Mouse (Mus musculus) limb, embryonic 12.5 days (tissue): ENCODE measurements at regions not wholly inside any gene's neighbourhood (a gene's known extent, or its start where the extent isn't known, plus 50 kb on each side); places are given as distances from the start of the nearest gene placed in this dataset.

Experiments used
- ATAC-seq: fragments of 200-750 bp; cut with Nextera tagmentation; 2 replicates; pipeline ENCODE4 v1.8.0; 2017; ENCODE audit warnings: low read depth, moderate TSS enrichment; ENCODE audit not compliant: insufficient number of reproducible peaks, insufficient read depth, low FRiP score, low TSS enrichment
- H3K27ac ChIP-seq: fragments of 300-500 bp; sonication (generic); 2 replicates; pipeline ENCODE4 v1.5.1; 2016; ENCODE audit warnings: mild to moderate bottlenecking, moderate library complexity
- H3K27me3 ChIP-seq: fragments of 300-500 bp; sonication (generic); 2 replicates; pipeline ENCODE4 v1.6.1; 2016; ENCODE audit warnings: mild to moderate bottlenecking, moderate library complexity
- H3K36me3 ChIP-seq: fragments of 300-500 bp; sonication (generic); 2 replicates; pipeline ENCODE4 v1.6.1; 2016; ENCODE audit warnings: mild to moderate bottlenecking, moderate library complexity
- H3K4me1 ChIP-seq: fragments of 300-500 bp; sonication (generic); replicated peaks from 2 replicates; pipeline ENCODE4 v1.6.1; 2016
- H3K4me2 ChIP-seq: fragments of 300-500 bp; sonication (generic); 2 replicates; pipeline ENCODE4 v1.6.1; 2016; ENCODE audit warnings: mild to moderate bottlenecking, moderate library complexity
- H3K4me3 ChIP-seq: fragments of 300-500 bp; sonication (generic); replicated peaks from 2 replicates; pipeline ENCODE4 v1.5.1; 2016; ENCODE audit warnings: mild to moderate bottlenecking
- H3K9ac ChIP-seq: fragments of 300-500 bp; sonication (generic); replicated peaks from 2 replicates; pipeline ENCODE4 v1.6.1; 2016; ENCODE audit warnings: mild to moderate bottlenecking, moderate library complexity
- H3K9me3 ChIP-seq: fragments of 300-500 bp; sonication (generic); 2 replicates; pipeline ENCODE4 v1.6.1; 2016; ENCODE audit warnings: mild to moderate bottlenecking, moderate library complexity
- WGBS: fragments of 180-500 bp; shearing (Covaris S2); methylation state at CpG from one replicate; pipeline ENCODE4 v1.1.7; 2016; 5-methylcytosine and 5-hydroxymethylcytosine counted together

DNA sequence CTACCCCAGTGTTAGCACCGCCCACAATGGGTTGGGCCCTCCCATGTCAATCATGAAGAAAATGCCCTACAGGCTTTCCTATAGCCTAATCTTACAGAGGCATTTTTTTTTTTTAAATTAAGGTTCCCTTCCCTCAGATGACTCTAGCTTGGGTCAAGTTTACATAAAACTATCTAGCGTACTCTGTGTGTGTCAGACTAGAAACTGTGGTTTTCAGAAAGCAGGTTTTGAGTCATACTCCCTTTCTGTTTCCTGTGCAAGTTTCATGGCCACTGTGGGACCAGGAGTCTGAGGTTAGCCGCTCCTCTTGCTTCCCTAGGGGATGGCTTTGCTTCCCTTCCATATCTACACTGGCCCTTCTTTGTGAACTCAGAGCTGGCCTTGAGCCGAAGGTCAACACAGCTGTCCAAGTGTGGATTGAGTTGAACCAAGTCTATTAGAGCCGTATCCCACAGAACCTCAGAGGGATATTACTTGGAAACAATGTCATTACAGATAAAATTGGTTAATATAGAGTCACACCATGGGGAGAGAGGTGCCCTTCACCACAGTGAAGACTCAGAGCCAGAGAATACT lies 226.1 kb upstream of the Arid1b start:
- no peaks in the 10 kb centered on the region for H3K36me3 ChIP-seq
- no peak for ATAC-seq
- no peak overlapping the region; the same call in 1 of the 2 replicates for H3K27ac ChIP-seq
- WGBS, result 92% methylated on average over 5 of the region's 5 CpGs
- H3K9me3 ChIP-seq, result peaks cover 3% of the 10 kb centered on the region; the same call in 1 of the 2 replicates
- H3K27me3 ChIP-seq, result no peaks in the 10 kb centered on the region
- no peak overlapping the region for H3K4me3 ChIP-seq
- H3K4me1 ChIP-seq, result peaks cover 3% of the 10 kb centered on the region; the same call in 1 of the 2 replicates
- H3K4me2 ChIP-seq, result no peak overlapping the region
- H3K9ac ChIP-seq, result no peak overlapping the region

DNA sequence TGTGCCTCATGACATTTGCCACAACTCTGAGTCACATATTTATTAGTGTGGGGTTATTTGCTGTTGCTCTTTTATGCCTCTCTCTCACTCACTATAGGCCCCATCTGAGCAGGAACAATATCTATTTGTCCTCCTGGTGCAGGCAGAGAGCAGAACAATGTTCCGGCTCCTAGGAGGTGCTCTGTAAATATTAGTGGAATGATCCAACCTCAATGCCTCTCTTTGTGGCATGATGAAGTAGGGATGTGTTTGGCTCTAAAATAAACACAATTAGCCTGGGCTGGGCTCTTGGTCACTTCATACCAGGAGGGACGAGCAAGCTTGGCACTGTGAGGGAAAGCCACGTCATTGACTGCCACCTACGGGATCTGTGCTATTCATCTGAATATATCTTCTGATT lies 224.8 kb upstream of the Arid1b start:
- H3K36me3 ChIP-seq, result no peaks in the 10 kb centered on the region
- peaks cover 3% of the 10 kb centered on the region; the same call in 1 of the 2 replicates for H3K9me3 ChIP-seq
- peaks cover 3% of the 10 kb centered on the region; the same call in 1 of the 2 replicates for H3K4me1 ChIP-seq
- H3K27ac ChIP-seq, result no peak overlapping the region
- no peaks in the 10 kb centered on the region for H3K27me3 ChIP-seq
- no peak overlapping the region for H3K4me3 ChIP-seq
- 80% methylated on average over 4 of the region's 4 CpGs for WGBS
- no peak overlapping the region for H3K4me2 ChIP-seq
- no peak for ATAC-seq
- no peak overlapping the region for H3K9ac ChIP-seq

DNA sequence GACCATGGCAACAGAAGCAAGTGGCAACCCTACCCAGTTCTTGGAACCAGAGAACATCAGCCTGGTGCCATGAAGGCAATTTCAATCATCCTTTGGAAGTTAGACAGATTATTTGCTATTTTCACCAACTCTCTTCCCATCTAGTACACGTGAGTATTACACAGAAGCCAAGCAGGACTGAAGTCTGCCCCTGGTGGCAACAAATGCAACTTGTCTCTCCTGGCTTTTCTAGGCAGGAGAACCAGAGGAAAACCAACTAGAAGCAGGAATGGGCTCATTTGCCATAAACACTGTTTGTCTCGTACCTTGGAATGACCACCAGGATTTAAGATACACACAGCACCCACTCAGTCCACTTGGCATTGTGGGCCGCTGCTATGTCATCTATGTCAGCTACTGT lies 224.1 kb upstream of the Arid1b start:
- Histone ChIP-seq H3K4me3 (no peak overlapping the region), H3K4me2 (no peak overlapping the region), H3K27ac (no peak overlapping the region), H3K36me3 (no peaks in the 10 kb centered on the region), H3K9ac (no peak overlapping the region), H3K4me1 (peaks cover 3% of the 10 kb centered on the region; the same call in 1 of the 2 replicates), H3K9me3 (peaks cover 3% of the 10 kb centered on the region; the same call in 1 of the 2 replicates), H3K27me3 (no peaks in the 10 kb centered on the region)
- ATAC-seq, result no peak
- 78% methylated on average over 3 of the region's 3 CpGs for WGBS

GRCm38 (mm10) chr17:4778161-4778560 lies 216.0 kb upstream of the Arid1b start:
- Histone ChIP-seq H3K4me1 (no peaks in the 10 kb centered on the region), H3K9me3 (no peaks in the 10 kb centered on the region), H3K9ac (no peak overlapping the region), H3K27ac (no peak overlapping the region), H3K4me3 (no peak overlapping the region), H3K27me3 (no peaks in the 10 kb centered on the region), H3K36me3 (no peaks in the 10 kb centered on the region), H3K4me2 (peak overlapping the region; percentile 20; the same call in 1 of the 2 replicates)
- no peak for ATAC-seq
- 2% methylated on average over 14 of the region's 14 CpGs for WGBS

GRCm38 (mm10) chr17:4779017-4779416 lies 215.1 kb upstream of the Arid1b start:
- WGBS, result 87% methylated on average over 10 of the region's 10 CpGs
- H3K27ac ChIP-seq, result no peak overlapping the region
- H3K9ac ChIP-seq, result no peak overlapping the region
- ATAC-seq, result no peak
- H3K4me2 ChIP-seq, result no peak overlapping the region
- H3K9me3 ChIP-seq, result no peaks in the 10 kb centered on the region
- no peaks in the 10 kb centered on the region for H3K36me3 ChIP-seq
- no peak overlapping the region for H3K4me3 ChIP-seq
- H3K4me1 ChIP-seq, result no peaks in the 10 kb centered on the region
- no peaks in the 10 kb centered on the region for H3K27me3 ChIP-seq

GRCm38 (mm10) chr17:4781586-4781985 lies 212.5 kb upstream of the Arid1b start:
- H3K36me3 ChIP-seq, result no peaks in the 10 kb centered on the region
- no peak overlapping the region for H3K4me3 ChIP-seq
- no peak for ATAC-seq
- no peaks in the 10 kb centered on the region for H3K4me1 ChIP-seq
- no peaks in the 10 kb centered on the region for H3K27me3 ChIP-seq
- no peaks in the 10 kb centered on the region for H3K9me3 ChIP-seq
- H3K4me2 ChIP-seq, result no peak overlapping the region
- 65% methylated on average over 3 of the region's 3 CpGs for WGBS
- H3K9ac ChIP-seq, result no peak overlapping the region
- H3K27ac ChIP-seq, result no peak overlapping the region

DNA sequence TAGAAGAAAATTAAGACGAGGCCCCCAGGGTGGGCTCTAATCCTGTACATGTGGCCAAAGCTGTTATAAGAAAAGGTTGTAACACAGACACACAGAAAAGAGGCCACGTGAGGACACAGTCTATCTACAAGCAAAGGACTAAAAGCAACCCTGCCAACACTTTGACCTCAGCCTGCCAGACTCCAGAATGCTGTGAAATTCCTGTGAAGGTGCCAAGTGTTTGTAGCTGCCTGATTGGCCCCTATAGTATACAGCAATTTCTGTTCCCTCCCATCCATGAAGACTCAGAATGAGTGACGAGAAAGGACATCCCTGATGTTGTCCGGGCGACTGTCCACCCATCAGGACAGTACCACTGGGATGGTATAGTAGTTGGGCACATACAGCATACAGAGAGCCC lies 209.8 kb upstream of the Arid1b start:
- ATAC-seq, result no peak
- Histone ChIP-seq H3K9me3 (no peaks in the 10 kb centered on the region), H3K4me1 (no peaks in the 10 kb centered on the region), H3K27me3 (no peaks in the 10 kb centered on the region), H3K4me3 (no peak overlapping the region), H3K27ac (no peak overlapping the region), H3K36me3 (no peaks in the 10 kb centered on the region), H3K9ac (no peak overlapping the region), H3K4me2 (no peak overlapping the region)
- 63% methylated on average over 5 of the region's 5 CpGs for WGBS

GRCm38 (mm10) chr17:4785281-4785839 lies 208.8 kb upstream of the Arid1b start:
- H3K27me3 ChIP-seq, result no peaks in the 10 kb centered on the region
- WGBS, result 62% methylated on average over 6 of the region's 6 CpGs
- no peaks in the 10 kb centered on the region for H3K36me3 ChIP-seq
- no peak overlapping the region for H3K27ac ChIP-seq
- no peak overlapping the region for H3K9ac ChIP-seq
- H3K9me3 ChIP-seq, result no peaks in the 10 kb centered on the region
- H3K4me3 ChIP-seq, result no peak overlapping the region
- H3K4me1 ChIP-seq, result no peaks in the 10 kb centered on the region
- no peak overlapping the region for H3K4me2 ChIP-seq
- ATAC-seq, result no peak

- Histone ChIP-seq H3K27ac (no peak overlapping the region), H3K4me1 (no peaks in the 10 kb centered on the region), H3K4me2 (no peak overlapping the region), H3K36me3 (no peaks in the 10 kb centered on the region), H3K4me3 (no peak overlapping the region), H3K9ac (no peak overlapping the region), H3K27me3 (no peaks in the 10 kb centered on the region), H3K9me3 (no peaks in the 10 kb centered on the region)
- ATAC-seq, result no peak
Observed at GRCm38 (mm10) chr17:4786524-4786923, 207.6 kb upstream of the Arid1b start.

DNA sequence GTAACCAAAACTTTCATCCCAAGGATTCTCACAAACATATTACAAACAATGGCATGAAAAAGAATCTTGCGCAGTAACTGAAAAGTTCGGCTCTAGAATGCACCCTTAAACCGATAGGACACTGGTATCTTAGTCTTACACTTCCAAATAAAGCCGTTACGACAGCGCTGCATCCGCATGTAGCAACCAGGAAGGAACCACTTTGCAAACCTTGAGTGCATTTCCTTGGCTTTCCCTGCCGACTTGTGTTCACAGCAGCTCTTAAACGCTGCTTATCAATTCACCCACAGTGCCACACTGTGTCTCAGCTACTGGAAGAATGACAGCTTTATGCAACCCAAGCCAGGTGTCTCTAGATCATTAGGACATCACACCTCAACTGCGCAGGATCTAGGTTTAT lies 202.3 kb upstream of the Arid1b start:
- H3K27ac ChIP-seq, result no peak overlapping the region
- H3K4me3 ChIP-seq, result no peak overlapping the region
- no peaks in the 10 kb centered on the region for H3K36me3 ChIP-seq
- H3K27me3 ChIP-seq, result no peaks in the 10 kb centered on the region
- H3K4me2 ChIP-seq, result no peak overlapping the region
- no peak for ATAC-seq
- H3K4me1 ChIP-seq, result no peaks in the 10 kb centered on the region
- no peak overlapping the region for H3K9ac ChIP-seq
- H3K9me3 ChIP-seq, result no peaks in the 10 kb centered on the region
- WGBS, result 81% methylated on average over 10 of the region's 10 CpGs

DNA sequence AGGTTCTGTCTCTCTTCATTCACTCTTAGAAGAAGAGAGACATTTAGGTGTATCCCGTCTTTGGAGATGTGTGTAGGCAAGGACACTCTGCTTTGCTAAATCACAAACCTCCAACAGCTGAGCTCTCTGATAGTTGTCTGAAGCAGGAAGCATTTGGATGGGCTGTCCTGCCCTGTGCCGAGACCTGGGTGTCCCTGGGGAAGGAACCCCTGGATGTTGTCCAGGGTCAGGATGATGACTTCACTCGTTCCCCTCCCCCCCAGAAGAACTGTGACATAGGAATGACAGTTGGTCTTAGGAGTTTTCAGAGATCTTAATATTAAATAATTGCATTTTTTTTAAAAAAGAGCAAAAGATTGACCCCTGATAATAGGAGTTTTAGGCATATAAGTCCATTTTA lies 197.9 kb upstream of the Arid1b start:
- WGBS, result 71% methylated on average over 3 of the region's 3 CpGs
- Histone ChIP-seq H3K9ac (no peak overlapping the region), H3K27ac (no peak overlapping the region), H3K36me3 (no peaks in the 10 kb centered on the region), H3K9me3 (no peaks in the 10 kb centered on the region), H3K4me1 (no peaks in the 10 kb centered on the region), H3K27me3 (no peaks in the 10 kb centered on the region), H3K4me2 (no peak overlapping the region), H3K4me3 (no peak overlapping the region)
- ATAC-seq, result no peak

- Histone ChIP-seq H3K36me3 (no peaks in the 10 kb centered on the region), H3K4me2 (no peak overlapping the region), H3K4me3 (no peak overlapping the region), H3K9ac (no peak overlapping the region), H3K4me1 (0 out of 2 replicates have a peak, but pooled peaks cover 8% of the 10 kb centered on the region), H3K9me3 (no peaks in the 10 kb centered on the region), H3K27me3 (peaks cover 4% of the 10 kb centered on the region; the same call in 1 of the 2 replicates), H3K27ac (no peak overlapping the region)
- WGBS, result 77% methylated on average over 4 of the region's 4 CpGs
- no peak for ATAC-seq
Observed at GRCm38 (mm10) chr17:4804013-4804412, 190.1 kb upstream of the Arid1b start.
